Mouse (Mus musculus) spleen, embryonic (tissue): ENCODE data around the gene Sgca.

Experiments used
- CTCF ChIA-PET: fragments of 350-600 bp; sonication (Branson Sonifier 250); formaldehyde crosslinking; loops from one replicate; lab custom pipeline; 2022; lab: Charles Lee

Sgca gene

DNA sequence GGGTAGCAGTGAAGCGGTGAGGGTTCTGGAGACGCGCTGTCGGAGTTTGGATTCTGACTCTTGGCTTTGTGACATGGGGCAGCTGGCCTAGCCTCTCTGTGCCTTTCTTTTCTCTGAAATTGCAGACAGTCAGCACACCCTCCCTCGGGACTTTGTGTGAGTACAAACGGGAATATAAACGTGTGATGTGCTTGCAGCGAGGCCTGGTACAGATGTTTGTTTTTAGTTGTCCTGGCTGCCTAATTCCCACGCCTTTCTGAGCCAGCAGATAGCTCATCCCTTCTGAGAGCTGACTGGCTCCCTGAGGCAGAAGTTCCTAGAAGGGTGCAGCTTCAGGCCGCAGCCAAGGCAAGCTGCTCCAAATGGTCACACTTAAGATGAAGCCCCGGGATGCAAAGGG lies 49.7 kb downstream of the Sgca start:
- CTCF ChIA-PET: no interaction called here

DNA sequence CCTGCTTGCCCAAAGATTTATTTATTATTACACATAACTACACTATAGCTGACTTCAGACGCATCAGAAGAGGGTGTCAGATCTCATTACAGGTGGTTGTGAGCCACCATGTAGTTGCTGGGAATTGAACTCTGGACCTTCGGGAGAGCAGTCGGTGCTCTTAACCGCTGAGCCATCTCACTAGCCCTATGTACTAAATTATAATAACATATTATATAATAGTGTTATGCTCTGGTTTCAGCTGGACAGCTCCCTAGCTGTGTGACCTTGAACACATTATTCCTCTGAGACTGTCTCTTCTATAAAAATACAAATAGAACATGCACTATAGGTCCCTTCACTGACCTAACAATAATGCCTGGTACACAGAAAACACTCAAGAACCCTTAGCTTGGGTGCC lies 51.1 kb downstream of the Sgca start:
- CTCF ChIA-PET: no interaction called here

DNA sequence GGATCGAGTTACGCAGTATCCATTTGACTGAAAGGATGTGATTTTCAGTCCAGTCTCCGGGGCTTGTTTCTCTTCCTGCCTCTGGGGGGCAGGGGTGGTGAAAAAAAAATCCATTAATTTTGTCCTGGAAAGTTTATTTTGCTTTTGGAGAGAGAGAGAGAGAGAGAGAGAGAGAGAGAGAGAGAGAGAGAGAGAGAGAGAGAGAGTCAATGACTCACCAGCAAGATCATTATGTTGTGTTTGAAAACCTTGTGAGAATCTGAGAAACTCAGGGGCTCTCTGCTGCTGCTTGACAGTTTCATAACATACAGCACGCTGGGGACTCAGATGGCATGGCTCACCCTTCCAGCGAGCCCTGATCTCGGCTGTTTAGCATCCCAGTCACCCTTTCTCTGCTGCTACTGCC lies 55.1 kb downstream of the Sgca start:
- CTCF ChIA-PET: no interaction called here

DNA sequence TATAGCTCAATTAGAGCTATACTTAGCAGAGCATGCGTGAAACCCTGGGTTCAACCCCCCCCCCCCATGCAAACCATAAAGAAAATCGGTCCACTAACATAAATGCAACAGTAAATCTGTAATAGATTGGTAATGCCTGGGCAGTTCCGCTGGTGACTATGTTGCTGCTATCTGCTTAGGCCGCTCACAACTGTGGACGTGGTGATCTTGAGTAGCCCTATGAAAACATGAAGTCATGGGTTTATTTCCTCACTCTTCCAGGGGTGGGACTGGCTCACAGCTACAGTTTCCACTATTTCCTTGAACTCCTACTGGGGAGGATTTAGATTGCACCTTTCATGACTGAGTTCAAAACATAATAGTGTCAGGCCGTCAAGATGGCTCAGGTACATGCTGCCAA lies 58.4 kb downstream of the Sgca start:
- CTCF ChIA-PET: no interaction called here

DNA sequence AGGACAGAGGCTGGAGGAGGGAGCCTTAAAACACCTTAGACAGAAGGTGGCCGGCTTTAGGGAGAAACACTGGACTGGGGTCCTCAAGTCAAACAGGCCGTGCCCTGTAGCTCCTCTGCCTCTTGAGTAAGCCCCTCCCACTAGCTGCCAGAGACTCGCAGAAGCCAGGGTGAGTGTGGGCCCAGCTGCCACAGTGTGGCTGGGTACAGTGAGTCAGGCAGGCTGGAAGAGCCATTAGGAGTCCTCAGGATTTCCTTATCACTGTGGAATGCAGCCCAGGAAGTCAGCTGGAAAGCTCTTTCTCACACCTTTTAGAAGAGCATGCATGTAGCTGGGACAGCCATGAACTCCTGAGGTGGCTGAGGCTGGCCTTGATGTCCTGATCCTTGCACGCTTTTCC lies 59.6 kb downstream of the Sgca start:
- CTCF ChIA-PET: interaction anchor here (0.6 kb wide), 1 partner anchor 49 kb away, joined by 5 read pairs; no protein-coding TSS in a partner anchor

DNA sequence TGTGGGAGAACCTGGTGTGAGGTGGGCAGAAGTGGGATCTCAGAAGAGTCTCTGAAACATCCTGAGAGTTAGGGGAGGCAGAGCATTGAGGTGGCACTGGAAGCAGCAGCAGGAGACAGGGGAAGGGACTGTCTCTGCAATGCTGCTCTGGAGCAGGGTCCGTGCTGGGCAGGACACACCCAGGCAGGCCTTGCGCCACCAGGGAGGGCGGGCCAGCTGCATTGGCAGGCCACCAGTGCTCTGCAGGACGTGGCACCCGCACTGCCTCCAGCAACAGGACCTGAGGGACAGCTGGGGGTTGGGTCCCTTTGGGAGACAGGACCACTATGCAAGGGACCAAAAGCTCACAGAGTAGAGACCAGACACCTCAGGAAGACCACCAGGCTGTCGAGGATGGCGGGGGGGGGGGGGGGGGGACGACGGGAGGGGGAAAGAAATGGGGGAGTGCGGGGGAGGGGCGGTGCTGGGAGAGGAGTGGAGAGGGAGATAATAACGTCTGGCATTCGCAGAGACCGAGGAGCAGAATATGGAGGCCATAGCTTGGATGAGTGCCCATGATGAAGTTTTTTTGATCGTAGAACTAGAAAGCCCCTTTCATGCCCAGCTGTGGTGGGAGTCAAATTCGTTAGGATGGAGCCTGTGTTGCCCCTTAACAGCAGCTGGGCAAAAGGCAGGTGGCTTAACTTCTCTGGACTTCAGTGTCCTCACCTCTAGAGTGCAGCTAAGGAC lies 60.3 kb downstream of the Sgca start:
- CTCF ChIA-PET: no interaction called here

DNA sequence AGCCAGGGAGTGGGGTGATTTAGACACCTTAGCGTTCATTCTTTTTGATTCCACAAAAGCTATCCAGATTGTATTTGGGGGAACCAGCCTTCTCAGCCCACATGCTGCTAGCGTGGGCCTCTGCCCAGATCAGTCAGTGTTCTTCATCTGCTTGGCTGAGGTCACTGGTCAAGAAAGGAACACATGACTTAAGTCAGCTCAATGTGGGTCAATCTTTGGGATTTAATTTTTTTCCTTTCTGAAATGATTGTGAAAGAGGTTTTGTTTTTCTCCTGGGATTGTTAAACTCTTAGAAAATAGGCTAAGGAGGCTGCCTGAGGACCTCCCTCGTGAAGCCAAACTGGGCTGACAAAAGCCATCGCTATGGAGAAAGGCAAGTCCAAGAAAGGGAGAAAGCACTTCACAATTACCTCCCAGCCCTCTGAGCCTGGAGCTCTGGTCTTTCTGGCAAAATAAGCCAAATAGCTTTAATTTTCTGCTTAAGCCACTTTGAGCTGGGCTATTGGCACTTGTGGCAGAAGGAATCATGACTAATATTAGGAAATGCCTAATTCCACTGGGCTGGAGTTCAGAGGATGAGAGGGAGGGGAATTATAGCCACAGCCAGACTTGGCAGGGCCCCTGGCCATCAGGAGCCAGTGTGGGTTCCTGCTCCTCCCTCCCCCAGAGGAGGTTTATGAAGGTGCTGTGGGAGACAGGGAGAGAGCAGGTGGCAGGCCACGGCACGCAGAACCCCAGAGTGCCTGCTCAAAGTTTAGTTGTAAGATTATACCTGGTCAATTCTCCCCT lies 62.6 kb downstream of the Sgca start:
- CTCF ChIA-PET: interaction anchor here (0.6 kb wide), 1 partner anchor 20 kb away, joined by 10 read pairs; no protein-coding TSS in a partner anchor
